Mouse (Mus musculus) MEL (cell line): ENCODE measurements around the gene Rassf1. TPM values are rescaled to one million over a fixed set of nuclear protein-coding genes. Genes with fewer than 3 reads are reported as not detected.
A peak's percentile ranks its signal among the peaks of the same experiment; 100 is the strongest.

Experiments
- DNase-seq: peaks from one replicate; pipeline ENCODE4 v3.0.0; 2011; ENCODE audit warnings: low read depth, low spot score
- H3K27ac ChIP-seq: 2 replicates; pipeline ENCODE4 v1.5.1; 2012; ENCODE audit warnings: low read depth, mild to moderate bottlenecking, control low read depth, low read length, moderate library complexity; ENCODE audit not compliant: control insufficient read depth
- H3K27me3 ChIP-seq, 2 experiments: fragments of 150-350 bp in 1 of 2; sonication (generic) in 1 of 2; 2 replicates each; pipeline ENCODE4 v1.6.1; 2012; ENCODE audit warnings: low read length in 2 of 2, mild to moderate bottlenecking in 2 of 2, improper control_type of control experiment in 1 of 2, moderate library complexity in 1 of 2; ENCODE audit not compliant: insufficient read depth in 2 of 2, control insufficient read depth in 1 of 2
- H3K36me3 ChIP-seq, 2 experiments: 2 replicates each; pipeline ENCODE4 v1.6.1; 2012 to 2014; ENCODE audit warnings: low read length in 2 of 2, improper control_type of control experiment in 1 of 2, inconsistent platforms in 1 of 2, mild to moderate bottlenecking in 1 of 2; ENCODE audit not compliant: insufficient read depth in 2 of 2, control insufficient read depth in 1 of 2
- H3K4me1 ChIP-seq, 2 experiments: fragments of 150-350 bp in 1 of 2; sonication (generic) in 1 of 2; 2 replicates each; pipeline ENCODE4 v1.6.1; 2012; ENCODE audit warnings: low read length in 2 of 2, improper control_type of control experiment in 1 of 2, mild to moderate bottlenecking in 1 of 2; ENCODE audit not compliant: insufficient read depth in 2 of 2, control insufficient read depth in 1 of 2
- H3K4me3 ChIP-seq, 2 experiments: fragments of 150-350 bp in 1 of 2; sonication (generic) in 1 of 2; 2 replicates each; pipeline ENCODE4 v1.5.1; 2012; ENCODE audit warnings: low read depth in 2 of 2, low read length in 2 of 2, mild to moderate bottlenecking in 2 of 2, moderate library complexity in 2 of 2, control low read depth in 1 of 2, improper control_type of control experiment in 1 of 2; ENCODE audit not compliant: control insufficient read depth in 1 of 2, insufficient read depth in 1 of 2
- H3K79me2 ChIP-seq: 2 replicates; pipeline ENCODE4 v1.6.1; 2012; ENCODE audit warnings: mild to moderate bottlenecking, low read length, moderate library complexity; ENCODE audit not compliant: control insufficient read depth, poor library complexity, insufficient read depth
- H3K9ac ChIP-seq: 2 replicates; pipeline ENCODE4 v1.6.1; 2012; ENCODE audit warnings: low read depth, mild to moderate bottlenecking, control low read depth, low read length, moderate library complexity; ENCODE audit not compliant: control insufficient read depth, poor library complexity, severe bottlenecking
- H3K9me3 ChIP-seq: fragments of 150-350 bp; sonication (generic); replicated peaks from 2 replicates; pipeline ENCODE4 v1.6.1; 2012; ENCODE audit warnings: mild to moderate bottlenecking, low read length, improper control_type of control experiment, moderate library complexity; ENCODE audit not compliant: insufficient read depth
- CTCF ChIP-seq, 3 experiments: IDR thresholded peaks in 2 of 3; conservative IDR thresholded peaks in 1 of 3; 2 replicates each; pipeline ENCODE4 v1.5.1; 2011 to 2012; ENCODE audit warnings: low read length in 3 of 3, low read depth in 2 of 3, mild to moderate bottlenecking in 2 of 3, improper control_type of control experiment in 1 of 3, inconsistent platforms in 1 of 3, mixed read lengths in 1 of 3, moderate library complexity in 1 of 3; ENCODE audit not compliant: control insufficient read depth in 1 of 3, insufficient read depth in 1 of 3, poor library complexity in 1 of 3, severe bottlenecking in 1 of 3
- GABPA ChIP-seq: IDR thresholded peaks from 2 replicates; pipeline ENCODE4 v1.6.1; 2012; ENCODE audit warnings: low read depth, mild to moderate bottlenecking, inconsistent platforms, low read length, improper control_type of control experiment, moderate library complexity
- HCFC1 ChIP-seq: IDR thresholded peaks from 2 replicates; pipeline ENCODE4 v1.6.1; 2012; ENCODE audit warnings: low read depth, mild to moderate bottlenecking, inconsistent platforms, low read length, improper control_type of control experiment, moderate library complexity
- KAT2A ChIP-seq: conservative IDR thresholded peaks from 2 replicates; pipeline ENCODE4 v1.6.1; 2012; ENCODE audit warnings: low read depth, low read length, improper control_type of control experiment, inconsistent platforms
- MAX ChIP-seq: IDR thresholded peaks from 2 replicates; pipeline ENCODE4 v1.6.1; 2011; ENCODE audit warnings: low read length, improper control_type of control experiment
- MAZ ChIP-seq: IDR thresholded peaks from 2 replicates; pipeline ENCODE4 v1.6.1; 2012; ENCODE audit warnings: low read depth, mild to moderate bottlenecking, inconsistent platforms, low read length, improper control_type of control experiment
- MYB ChIP-seq: IDR thresholded peaks from 2 replicates; pipeline ENCODE4 v1.6.1; 2011; ENCODE audit warnings: mild to moderate bottlenecking, low read depth, low read length, improper control_type of control experiment
- MYC ChIP-seq: IDR thresholded peaks from 2 replicates; pipeline ENCODE4 v1.6.1; 2011; ENCODE audit warnings: low read depth, mild to moderate bottlenecking, low read length, improper control_type of control experiment, moderate library complexity
- NRF1 ChIP-seq: IDR thresholded peaks from 2 replicates; pipeline ENCODE4 v1.6.1; 2014; ENCODE audit warnings: low read depth, mild to moderate bottlenecking, inconsistent platforms, low read length, improper control_type of control experiment, moderate library complexity; ENCODE audit not compliant: poor library complexity, insufficient read depth, severe bottlenecking
- POLR2AphosphoS2 ChIP-seq: IDR thresholded peaks from 2 replicates; pipeline ENCODE4 v1.6.1; 2011; ENCODE audit warnings: low read length, improper control_type of control experiment
- POLR2AphosphoS5 ChIP-seq: IDR thresholded peaks from 2 replicates; pipeline ENCODE4 v1.6.1; 2012; ENCODE audit warnings: low read depth, borderline replicate concordance, mild to moderate bottlenecking, inconsistent platforms, low read length, moderate library complexity, mixed read lengths
- RAD21 ChIP-seq: IDR thresholded peaks from 2 replicates; pipeline ENCODE4 v1.6.1; 2011; ENCODE audit warnings: mild to moderate bottlenecking, low read depth, low read length, improper control_type of control experiment
- RCOR1 ChIP-seq: IDR thresholded peaks from 2 replicates; pipeline ENCODE4 v1.6.1; 2012; ENCODE audit warnings: low read depth, mild to moderate bottlenecking, inconsistent platforms, low read length, improper control_type of control experiment
- SMC3 ChIP-seq: IDR thresholded peaks from 2 replicates; pipeline ENCODE4 v1.6.1; 2011; ENCODE audit warnings: low read depth, low read length, improper control_type of control experiment
- ZKSCAN1 ChIP-seq: IDR thresholded peaks from 2 replicates; pipeline ENCODE4 v1.6.1; 2012; ENCODE audit warnings: low read depth, mild to moderate bottlenecking, inconsistent platforms, low read length, improper control_type of control experiment, moderate library complexity
- ZNF384 ChIP-seq: IDR thresholded peaks from 2 replicates; pipeline ENCODE4 v1.6.1; 2012; ENCODE audit warnings: low read depth, mild to moderate bottlenecking, inconsistent platforms, low read length, improper control_type of control experiment
- polyA plus RNA-seq, 2 experiments: library from polyadenylated mRNA; stranded (reverse) in 1 of 2; unstranded in 1 of 2; fragments of >175 nt in 1 of 2; fragments of >200 nt in 1 of 2; gene quantifications; 2 replicates each; pipeline versions ENCODE4 v1.2.1 to v1.2.4; 2012; ENCODE audit warnings: low replicate concordance in 2 of 2, low read depth in 1 of 2; ENCODE audit not compliant: insufficient read length in 2 of 2, insufficient read depth in 1 of 2, missing spikeins in 1 of 2
- total RNA-seq: library from RNA; depleted of rRNA; stranded (reverse); fragments of 300-350 nt; gene quantifications from 2 replicates; pipeline ENCODE4 v1.2.3, GENCODE M21; 2012

Gene Rassf1
- total and polyA plus RNA-seq, 3 experiments, result 48.0 to 56.9 TPM; not detected in 1

DNA sequence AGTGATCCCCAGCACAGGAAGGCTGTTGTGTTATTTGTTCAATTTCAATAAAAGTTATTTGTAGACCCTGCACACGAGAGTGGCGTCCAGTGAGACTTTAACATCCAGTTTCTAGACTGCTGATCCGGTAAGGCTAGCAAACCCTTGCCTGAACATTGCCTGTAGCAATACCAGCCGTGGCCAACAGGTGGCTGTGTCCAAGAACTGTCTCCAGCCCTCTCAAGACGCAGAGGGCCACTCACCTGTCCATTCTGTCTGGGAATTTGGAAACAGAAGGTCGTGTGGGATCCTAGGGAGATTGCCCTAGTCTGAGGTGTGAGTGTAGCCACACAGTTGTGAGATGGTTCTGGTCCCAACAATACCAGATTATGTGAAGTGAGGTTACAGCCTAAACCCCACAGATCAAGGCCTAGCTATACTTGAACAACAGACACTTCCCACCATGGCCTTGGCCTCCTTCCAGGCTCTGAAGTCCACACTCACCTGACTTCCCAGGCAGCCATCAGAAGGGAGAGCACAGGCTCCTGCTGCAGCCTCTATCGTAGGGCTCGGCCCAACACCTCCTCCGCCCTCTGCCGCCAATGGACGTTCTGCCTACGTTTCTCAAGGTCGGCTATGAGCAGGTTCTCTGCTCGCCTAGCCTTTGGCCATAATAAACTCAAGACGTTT is 14.8 kb downstream of the Rassf1 start:
- peak; percentile 70 to 96 (median 70) for TF ChIP-seq CTCF (IDR thresholded peaks at IDR 0.05 in 2 of 3, conservative IDR thresholded peaks at IDR 0.05 in 1 of 3; ENCODE audit: control insufficient read depth in 1 of 3, insufficient read depth in 1 of 3, low read depth in 2 of 3, low read length in 3 of 3, poor library complexity in 1 of 3, severe bottlenecking in 1 of 3)
- TF ChIP-seq KAT2A, result no peak
- TF ChIP-seq MYC, result no peak
- peak; percentile 66 for TF ChIP-seq SMC3
- 0 out of 2 replicates have a peak, but pooled peaks have one; percentile 13 for TF ChIP-seq HCFC1
- TF ChIP-seq RAD21, result peak; percentile 23
- no peak overlapping the region for H3K27ac ChIP-seq

GRCm38 (mm10) chr9:107566855-107567254 is 15.5 kb downstream of the Rassf1 start:
- no peak overlapping the region for H3K27ac ChIP-seq
- TF ChIP-seq POLR2AphosphoS2 (no peak), GABPA (no peak), NRF1 (no peak), ZKSCAN1 (no peak), RCOR1 (no peak), ZNF384 (no peak), MYB (no peak), MAZ (no peak), MAX (no peak), POLR2AphosphoS5 (no peak)
- TF ChIP-seq, all 39 proteins: peak for 0
- no peak overlapping the region for H3K9ac ChIP-seq
- DNase-seq, result no peak
- H3K36me3 ChIP-seq, result peaks cover 0 to 23% of the 10 kb centered on the region in 2 experiments; a peak in 3 of 4 replicates
- peaks cover 6 to 40% of the 10 kb centered on the region in 2 experiments; a peak in 3 of 4 replicates for H3K4me1 ChIP-seq
- no peak overlapping the region for H3K4me3 ChIP-seq
- H3K9me3 ChIP-seq, result no peaks in the 10 kb centered on the region
- H3K79me2 ChIP-seq, result peaks cover 23% of the 10 kb centered on the region
- H3K27me3 ChIP-seq, result no peaks in the 10 kb centered on the region

More for the DNA sequence above, 14.8 kb downstream of the Rassf1 start:
- Histone ChIP-seq H3K9me3 (no peaks in the 10 kb centered on the region), H3K27me3 (no peaks in the 10 kb centered on the region), H3K36me3 (peaks cover 0 to 16% of the 10 kb centered on the region in 2 experiments; a peak in 3 of 4 replicates), H3K79me2 (peaks cover 23% of the 10 kb centered on the region), H3K4me1 (peaks cover 2 to 33% of the 10 kb centered on the region in 2 experiments; a peak in 3 of 4 replicates), H3K4me3 (no peak overlapping the region), H3K9ac (no peak overlapping the region)
- peak; percentile 83 for DNase-seq
